Mouse (Mus musculus): ENCODE data around the gene Ttc5.

- TF ChIP-seq POLR2A (IDR thresholded peaks at IDR 0.05; ENCODE audit: insufficient read length, low read depth) (no peak), POLR2AphosphoS2 (IDR thresholded peaks at IDR 0.05; ENCODE audit: insufficient read length, low read depth) (no peak), MAX (IDR thresholded peaks at IDR 0.05; ENCODE audit: low read depth) (no peak), MYOD1 (IDR thresholded peaks at IDR 0.05; ENCODE audit: control insufficient read depth in 1 of 3, insufficient read length in 2 of 3, low read depth in 2 of 3) (no peak), USF1 (IDR thresholded peaks at IDR 0.05; ENCODE audit: low read depth) (no peak), REST (IDR thresholded peaks at IDR 0.05; ENCODE audit: insufficient read depth, insufficient read length) (no peak), TCF12 (IDR thresholded peaks at IDR 0.05; ENCODE audit: insufficient read depth, poor library complexity, severe bottlenecking) (no peak), E2F4 (IDR thresholded peaks at IDR 0.05; ENCODE audit: insufficient read depth) (no peak), CEBPB (IDR thresholded peaks at IDR 0.05; ENCODE audit: insufficient read depth, poor library complexity, severe bottlenecking) (no peak), SRF (IDR thresholded peaks at IDR 0.05; ENCODE audit: control insufficient read depth, insufficient read length, low read depth) (no peak)
Measured at GRCm38 (mm10) chr14:50813060-50813459, 27.7 kb upstream of the Ttc5 start.
